Mouse (Mus musculus) liver, embryonic 14.5 days (tissue): ENCODE results near the gene Anp32b. TPM values are rescaled to one million over a fixed set of nuclear protein-coding genes. Genes with fewer than 3 reads are reported as not detected.

Experiments used
- ATAC-seq: fragments of 200-750 bp; cut with Nextera tagmentation; 2 replicates; pipeline ENCODE4 v1.8.0; 2017; ENCODE audit warnings: moderate number of reproducible peaks, mild to moderate bottlenecking, moderate library complexity; ENCODE audit not compliant: insufficient read depth
- DNase-seq, 3 experiments: peaks; one replicate each; pipeline ENCODE4 v3.0.0-alpha.2; 2012 to 2013; ENCODE audit warnings: low read depth in 3 of 3, low spot score in 3 of 3
- H3K27ac ChIP-seq: fragments of 300-500 bp; sonication (generic); 2 replicates; pipeline ENCODE4 v1.5.1; 2014; ENCODE audit warnings: moderate library complexity, mild to moderate bottlenecking, control low read depth, inconsistent platforms
- H3K27me3 ChIP-seq: fragments of 300-500 bp; sonication (generic); 2 replicates; pipeline ENCODE4 v1.6.1; 2014; ENCODE audit warnings: mild to moderate bottlenecking, low read length, moderate library complexity; ENCODE audit not compliant: control insufficient read depth, insufficient read depth
- H3K36me3 ChIP-seq: fragments of 300-500 bp; sonication (generic); replicated peaks from 2 replicates; pipeline ENCODE4 v1.6.1; 2014; ENCODE audit warnings: low read depth; ENCODE audit not compliant: control insufficient read depth, insufficient read depth
- H3K4me1 ChIP-seq, 2 experiments: fragments of 200-500 bp in 1 of 2; fragments of 300-500 bp in 1 of 2; sonication (generic) in 1 of 2; replicated peaks; 2 replicates each; pipeline ENCODE4 v1.6.1; 2012 to 2014; ENCODE audit warnings: antibody characterized with exemption in 1 of 2, inconsistent platforms in 1 of 2, low read length in 1 of 2; ENCODE audit not compliant: control insufficient read depth in 2 of 2, insufficient read depth in 2 of 2
- H3K4me2 ChIP-seq: fragments of 300-500 bp; sonication (generic); 2 replicates; pipeline ENCODE4 v1.6.1; 2014; ENCODE audit warnings: low read depth, mild to moderate bottlenecking, control low read depth, moderate library complexity
- H3K4me3 ChIP-seq, 2 experiments: fragments of 200-500 bp in 1 of 2; fragments of 300-500 bp in 1 of 2; sonication (generic) in 1 of 2; 2 replicates each; pipeline ENCODE4 v1.5.1; 2012 to 2014; ENCODE audit warnings: low read depth in 2 of 2, low read length in 2 of 2, mild to moderate bottlenecking in 2 of 2, control low read depth in 1 of 2, inconsistent platforms in 1 of 2, moderate library complexity in 1 of 2; ENCODE audit not compliant: insufficient read depth in 1 of 2
- H3K9ac ChIP-seq: fragments of 300-500 bp; sonication (generic); replicated peaks from 2 replicates; pipeline ENCODE4 v1.6.1; 2014; ENCODE audit warnings: mild to moderate bottlenecking, control low read depth, moderate library complexity
- H3K9me3 ChIP-seq: fragments of 300-500 bp; sonication (generic); 2 replicates; pipeline ENCODE4 v1.6.1; 2016; ENCODE audit warnings: low read length, mixed read lengths; ENCODE audit not compliant: control insufficient read depth
- CTCF ChIP-seq: IDR thresholded peaks from 2 replicates; pipeline ENCODE4 v1.5.1; 2016; ENCODE audit warnings: antibody characterized with exemption, low read depth, control low read depth
- EP300 ChIP-seq: IDR thresholded peaks from 2 replicates; pipeline ENCODE4 v1.6.1; 2016; ENCODE audit warnings: antibody characterized with exemption, low read depth
- WGBS: fragments of 180-500 bp; shearing (Covaris S2); extraction: QIAGEN DNeasy Blood & Tissue Kit; methylation state at CpG from one replicate; pipeline ENCODE4 v1.1.7; 2014; ENCODE audit not compliant: insufficient replicate concordance; 5-methylcytosine and 5-hydroxymethylcytosine counted together
- polyA plus RNA-seq, 2 experiments: library from polyadenylated mRNA; depleted of rRNA in 1 of 2; stranded (reverse) in 1 of 2; unstranded in 1 of 2; fragments of >200 nt; fragmentation: Nextera tagmentation in 1 of 2; extraction: Ambion mirVana in 1 of 2; gene quantifications; 2 replicates each; pipeline versions ENCODE4 v1.2.1 to v1.2.3; 2012 to 2014

Anp32b gene
- polyA plus RNA-seq, 2 experiments, result 171 to 351 TPM

DNA sequence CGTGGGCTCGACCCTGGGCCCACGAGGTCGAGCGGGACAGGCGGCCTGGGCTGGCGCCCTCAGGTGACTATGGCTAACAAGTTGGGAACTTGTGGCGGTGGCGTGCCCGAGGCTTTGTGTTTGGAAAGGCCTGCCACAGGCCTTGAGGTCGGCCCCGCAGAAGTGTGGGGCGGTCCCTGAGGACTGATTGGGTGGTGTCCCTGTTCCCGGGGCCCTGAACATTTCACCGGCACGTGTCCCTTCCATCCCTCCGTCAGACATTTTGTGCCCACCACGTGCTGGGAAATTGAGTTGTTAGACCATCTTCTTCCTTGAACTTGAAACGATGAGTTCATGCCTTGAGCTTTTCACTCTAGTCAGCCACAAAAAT, 1.8 kb downstream of the Anp32b start:
- peaks cover 39% of the 10 kb centered on the region for H3K36me3 ChIP-seq
- TF ChIP-seq EP300, result peak; percentile 22; the same call in 1 of the 2 replicates
- no peak for TF ChIP-seq CTCF
- H3K4me1 ChIP-seq, result peaks cover 70% of the 10 kb centered on the region in 2 experiments
- ATAC-seq (peak; percentile 35), DNase-seq (peak in 2 of 3 experiments; percentile 71)
- under 1% methylated on average over 19 of the region's 19 CpGs for WGBS
- no peaks in the 10 kb centered on the region for H3K27me3 ChIP-seq
- H3K4me2 ChIP-seq, result peak overlapping the region; percentile 99
- peak overlapping the region; percentile 100 for H3K9ac ChIP-seq
- H3K4me3 ChIP-seq, result peak overlapping the region; percentile 95 to 99
- no peaks in the 10 kb centered on the region for H3K9me3 ChIP-seq
- peak overlapping the region; percentile 90 for H3K27ac ChIP-seq

DNA sequence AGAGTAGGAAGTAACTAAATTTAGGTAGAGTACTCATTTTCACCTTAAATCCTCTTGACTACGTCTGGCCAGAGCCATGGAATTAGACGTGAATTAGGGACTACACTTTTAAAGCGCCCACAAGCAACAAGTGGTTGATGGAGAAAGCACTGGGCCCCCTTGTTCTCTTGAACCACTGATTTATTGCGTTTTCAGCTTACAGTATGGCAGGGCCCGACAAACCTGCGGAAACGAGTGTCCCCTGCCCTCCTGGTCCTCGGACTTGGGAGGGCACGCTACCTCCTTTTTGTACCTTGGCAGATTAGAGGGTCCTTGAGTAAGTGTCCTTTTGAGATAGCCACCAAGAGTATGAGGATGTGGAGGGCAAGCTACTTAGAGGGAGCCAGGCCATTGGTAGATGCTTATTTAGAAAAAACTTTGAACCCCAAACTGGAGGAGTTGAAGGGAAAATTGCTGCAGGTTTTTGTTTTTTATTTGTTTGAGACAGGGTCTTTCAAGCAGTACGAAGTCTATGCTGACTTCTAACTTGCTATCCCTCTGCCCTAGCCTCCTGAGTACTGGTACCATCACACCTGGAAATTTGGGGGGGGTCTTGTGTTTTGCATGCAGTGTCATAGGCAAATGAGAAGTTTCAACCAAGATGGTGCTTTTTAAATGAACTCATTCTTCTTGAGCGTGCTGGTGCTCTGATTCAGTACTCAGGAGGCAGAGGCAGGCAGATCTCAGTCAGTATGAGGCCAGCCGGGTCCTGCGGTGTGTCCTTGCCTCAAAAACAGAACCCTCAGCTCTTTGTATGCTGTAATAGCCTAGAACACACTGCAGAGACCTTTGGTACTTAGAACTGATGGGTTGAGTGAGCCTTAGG, 2.4 kb downstream of the Anp32b start:
- peaks cover 45% of the 10 kb centered on the region for H3K36me3 ChIP-seq
- DNase-seq (no peak), ATAC-seq (no peak)
- peak overlapping the region; percentile 100 for H3K9ac ChIP-seq
- peaks cover 67 to 70% of the 10 kb centered on the region in 2 experiments for H3K4me1 ChIP-seq
- H3K4me2 ChIP-seq, result peak overlapping the region; percentile 99
- TF ChIP-seq CTCF (no peak), EP300 (no peak)
- H3K27ac ChIP-seq, result peak overlapping the region; percentile 90
- no peaks in the 10 kb centered on the region for H3K9me3 ChIP-seq
- peak overlapping the region; percentile 95 to 99 for H3K4me3 ChIP-seq
- no peaks in the 10 kb centered on the region for H3K27me3 ChIP-seq
- WGBS, result 10% methylated on average over 13 of the region's 13 CpGs

DNA sequence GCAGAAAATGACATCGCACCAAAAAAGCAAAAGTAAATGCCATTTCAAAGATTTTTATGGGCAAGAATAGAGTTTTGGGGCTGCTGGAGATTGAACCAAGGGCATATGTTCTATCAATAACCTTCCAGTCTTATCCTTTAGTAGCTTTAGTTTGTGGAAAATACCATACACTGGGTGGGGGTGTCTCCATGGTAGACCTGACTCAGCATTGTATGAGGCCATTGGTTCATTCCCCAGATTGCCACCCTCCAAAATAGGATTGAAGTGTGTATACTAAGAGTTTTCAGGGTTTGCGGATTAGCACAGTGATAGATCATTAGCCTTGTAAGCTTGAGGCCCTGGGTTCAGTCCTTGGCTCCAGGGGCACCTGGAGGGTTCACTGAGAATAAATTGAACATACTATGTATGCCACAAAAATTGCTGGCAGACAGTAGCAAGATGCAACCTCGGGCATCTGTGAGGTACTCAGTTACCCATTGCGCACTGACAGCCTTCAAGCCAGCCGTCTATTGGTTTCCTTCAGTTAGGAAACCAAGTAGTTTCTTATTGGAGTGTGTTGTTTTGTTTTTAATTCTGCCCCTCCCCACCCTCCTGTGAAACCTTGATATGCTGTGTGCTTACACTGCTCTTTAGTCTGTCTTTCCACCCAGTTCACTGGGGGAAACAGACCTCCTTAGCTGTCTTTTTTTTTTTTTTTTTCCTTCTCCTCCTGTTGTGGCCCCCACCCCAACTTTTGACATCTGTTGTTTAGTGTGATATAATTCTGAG, 3.6 kb downstream of the Anp32b start:
- peak; percentile 14; the same call in 1 of the 2 replicates for ATAC-seq
- peak in 1 of 3 experiments; percentile 66 for DNase-seq
- 29% methylated on average over 5 of the region's 5 CpGs for WGBS
- Histone ChIP-seq H3K4me1 (peaks cover 61 to 63% of the 10 kb centered on the region in 2 experiments), H3K27me3 (no peaks in the 10 kb centered on the region), H3K27ac (peak overlapping the region; percentile 90), H3K9ac (peak overlapping the region; percentile 100), H3K4me3 (peak overlapping the region; percentile 95 to 99), H3K9me3 (no peaks in the 10 kb centered on the region), H3K36me3 (peaks cover 57% of the 10 kb centered on the region), H3K4me2 (peak overlapping the region; percentile 99)
- TF ChIP-seq CTCF (no peak), EP300 (peak; percentile 45; the same call in 1 of the 2 replicates)

DNA sequence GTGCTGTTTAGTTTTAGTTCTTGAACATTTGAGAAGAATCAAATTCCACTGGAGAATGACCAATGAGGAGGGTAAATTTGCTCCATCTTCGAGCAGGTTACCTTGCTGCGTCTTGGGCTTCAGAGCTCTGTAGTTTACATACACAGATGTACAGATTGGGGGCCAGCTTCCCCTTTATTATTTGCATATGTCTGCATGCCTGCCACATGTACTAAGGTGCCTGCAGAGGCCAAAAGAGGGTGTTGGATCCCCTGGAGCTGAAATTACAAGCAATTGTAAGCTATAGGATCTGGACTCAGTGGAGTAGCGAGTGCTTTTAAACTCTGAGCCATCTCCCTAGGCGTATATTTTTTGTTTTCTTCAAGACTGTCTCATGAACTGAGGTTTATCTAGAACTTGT, 6.1 kb downstream of the Anp32b start:
- Histone ChIP-seq H3K4me2 (peak overlapping the region; percentile 99), H3K4me1 (peaks cover 50 to 56% of the 10 kb centered on the region in 2 experiments), H3K9me3 (no peaks in the 10 kb centered on the region), H3K27me3 (no peaks in the 10 kb centered on the region), H3K36me3 (peaks cover 82% of the 10 kb centered on the region), H3K27ac (peak overlapping the region; percentile 90), H3K4me3 (peak overlapping the region in 1 of 2 experiments; percentile 17; a peak in 2 of 4 replicates), H3K9ac (peak overlapping the region; percentile 31)
- ATAC-seq (no peak), DNase-seq (no peak)
- no peak for TF ChIP-seq EP300
- no peak for TF ChIP-seq CTCF
- 59% methylated on average over 4 of the region's 4 CpGs for WGBS
